Mouse (Mus musculus): ENCODE measurements around the gene Cd3eap.

- no peak for TF ChIP-seq CTCF (IDR thresholded peaks at IDR 0.05; ENCODE audit: extremely low read depth, insufficient read depth, low read length)
- no peak for TF ChIP-seq POLR2A (IDR thresholded peaks at IDR 0.05; ENCODE audit: extremely low read depth, insufficient read depth, low read length)
Measured at GRCm38 (mm10) chr7:19344237-19344847, 14.9 kb downstream of the Cd3eap start, which contains the start of gene Ercc1.
